Mouse (Mus musculus) stomach, embryonic 15.5 days (tissue): Measurements from ENCODE around the gene Gramd2. TPM values are rescaled to one million over a fixed set of nuclear protein-coding genes. Genes with fewer than 3 reads are reported as not detected.
A peak's percentile ranks its signal among the peaks of the same experiment; 100 is the strongest.

Experiments used
- ATAC-seq: fragments of 200-750 bp; cut with Nextera tagmentation; 2 replicates; pipeline ENCODE4 v1.8.0; 2017; ENCODE audit warnings: low read depth, moderate number of reproducible peaks, moderate TSS enrichment; ENCODE audit not compliant: insufficient read depth, low FRiP score
- H3K27ac ChIP-seq: fragments of 300-500 bp; sonication (generic); 2 replicates; pipeline ENCODE4 v1.5.1; 2015; ENCODE audit warnings: mild to moderate bottlenecking, inconsistent platforms
- H3K27me3 ChIP-seq: fragments of 300-500 bp; sonication (generic); replicated peaks from 2 replicates; pipeline ENCODE4 v1.6.1; 2015; ENCODE audit warnings: inconsistent platforms
- H3K36me3 ChIP-seq: fragments of 300-500 bp; sonication (generic); 2 replicates; pipeline ENCODE4 v1.6.1; 2015; ENCODE audit warnings: inconsistent platforms
- H3K4me1 ChIP-seq: fragments of 300-500 bp; sonication (generic); 2 replicates; pipeline ENCODE4 v1.6.1; 2015; ENCODE audit warnings: inconsistent platforms
- H3K4me2 ChIP-seq: fragments of 300-500 bp; sonication (generic); 2 replicates; pipeline ENCODE4 v1.6.1; 2015; ENCODE audit warnings: mild to moderate bottlenecking, inconsistent platforms
- H3K4me3 ChIP-seq: fragments of 300-500 bp; sonication (generic); replicated peaks from 2 replicates; pipeline ENCODE4 v1.5.1; 2015; ENCODE audit warnings: inconsistent platforms
- H3K9ac ChIP-seq: fragments of 300-500 bp; sonication (generic); 2 replicates; pipeline ENCODE4 v1.6.1; 2015; ENCODE audit warnings: inconsistent platforms
- H3K9me3 ChIP-seq: fragments of 300-500 bp; sonication (generic); 2 replicates; pipeline ENCODE4 v1.6.1; 2016; ENCODE audit warnings: inconsistent platforms
- WGBS: fragments of 180-500 bp; shearing (Covaris S2); methylation state at CpG from one replicate; pipeline ENCODE4 v1.1.7; 2015; 5-methylcytosine and 5-hydroxymethylcytosine counted together
- polyA plus RNA-seq: library from polyadenylated mRNA; unstranded; fragments of >200 nt; fragmentation: Nextera tagmentation; extraction: Ambion mirVana; gene quantifications from 2 replicates; pipeline ENCODE4 v1.2.1, GENCODE M21; 2015

Gramd2 gene
- polyA plus RNA-seq: 1.5 TPM in 2 replicates

- peak; percentile 96 for ATAC-seq
- 2% methylated on average over 47 of the region's 47 CpGs for WGBS
- peak within 1 kb of the TSS; percentile 59 for H3K27ac ChIP-seq
These were observed at the start of gene Gramd2 for GRCm38 (mm10) chr9:59679678-59680533. Gene Gramd2, plus strand, starts transcription at chr9:59680144.

GRCm38 (mm10) chr9:59638372-59638771, 41.6 kb upstream of the Gramd2 start:
- Histone ChIP-seq H3K27me3 (no peaks in the 10 kb centered on the region), H3K4me2 (no peak overlapping the region), H3K4me1 (no peaks in the 10 kb centered on the region), H3K9me3 (no peaks in the 10 kb centered on the region), H3K4me3 (no peak overlapping the region), H3K36me3 (peaks cover 21% of the 10 kb centered on the region; the same call in 1 of the 2 replicates), H3K9ac (no peak overlapping the region), H3K27ac (no peak overlapping the region)
- ATAC-seq: no peak
- 80% methylated on average over 1 of the region's 1 CpGs for WGBS

More at GRCm38 (mm10) chr9:59679678-59680533, at the start of gene Gramd2:
- Histone ChIP-seq H3K4me2 (peak within 1 kb of the TSS; percentile 100), H3K36me3 (peaks cover 40% of the 10 kb centered on the region), H3K4me1 (peaks cover 9% of the 10 kb centered on the region; the same call in 1 of the 2 replicates), H3K27me3 (0 out of 2 replicates have a peak, but pooled peaks cover 5% of the 10 kb centered on the region), H3K4me3 (peak within 1 kb of the TSS; percentile 52), H3K9ac (peak within 1 kb of the TSS; percentile 32), H3K9me3 (no peaks in the 10 kb centered on the region)

- ATAC-seq: no peak
- peaks cover 15% of the 10 kb centered on the region; the same call in 1 of the 2 replicates for H3K36me3 ChIP-seq
- no peaks in the 10 kb centered on the region for H3K9me3 ChIP-seq
These were observed 40.0 kb upstream of the Gramd2 start for GRCm38 (mm10) chr9:59639936-59640335.

GRCm38 (mm10) chr9:59641320-59641719, 38.6 kb upstream of the Gramd2 start:
- Histone ChIP-seq H3K9ac (no peak overlapping the region), H3K9me3 (no peaks in the 10 kb centered on the region), H3K27me3 (no peaks in the 10 kb centered on the region), H3K4me3 (no peak overlapping the region), H3K4me2 (no peak overlapping the region), H3K36me3 (peaks cover 15% of the 10 kb centered on the region; the same call in 1 of the 2 replicates), H3K27ac (no peak overlapping the region), H3K4me1 (no peaks in the 10 kb centered on the region)
- ATAC-seq: no peak
- 75% methylated on average over 2 of the region's 2 CpGs for WGBS

More at GRCm38 (mm10) chr9:59639936-59640335, 40.0 kb upstream of the Gramd2 start:
- no peak overlapping the region for H3K4me2 ChIP-seq
- no peaks in the 10 kb centered on the region for H3K27me3 ChIP-seq
- H3K27ac ChIP-seq: no peak overlapping the region
- H3K4me3 ChIP-seq: no peak overlapping the region
- no peaks in the 10 kb centered on the region for H3K4me1 ChIP-seq
- 90% methylated on average over 4 of the region's 4 CpGs for WGBS
- no peak overlapping the region for H3K9ac ChIP-seq

- WGBS: 94% methylated on average over 4 of the region's 4 CpGs
- peaks cover 11% of the 10 kb centered on the region; the same call in 1 of the 2 replicates for H3K36me3 ChIP-seq
- no peaks in the 10 kb centered on the region for H3K4me1 ChIP-seq
- no peak overlapping the region for H3K4me2 ChIP-seq
- ATAC-seq: no peak
- no peak overlapping the region for H3K27ac ChIP-seq
- no peaks in the 10 kb centered on the region for H3K27me3 ChIP-seq
- H3K9ac ChIP-seq: no peak overlapping the region
- no peaks in the 10 kb centered on the region for H3K9me3 ChIP-seq
- no peak overlapping the region for H3K4me3 ChIP-seq
These were observed 30.0 kb upstream of the Gramd2 start for GRCm38 (mm10) chr9:59649911-59650310.

- Histone ChIP-seq H3K4me3 (no peak overlapping the region), H3K9me3 (no peaks in the 10 kb centered on the region), H3K4me1 (0 out of 2 replicates have a peak, but pooled peaks cover 10% of the 10 kb centered on the region), H3K27me3 (no peaks in the 10 kb centered on the region), H3K27ac (no peak overlapping the region), H3K9ac (no peak overlapping the region), H3K4me2 (no peak overlapping the region), H3K36me3 (peaks cover 11% of the 10 kb centered on the region; the same call in 1 of the 2 replicates)
- no peak for ATAC-seq
- 20% methylated on average over 3 of the region's 3 CpGs for WGBS
These were observed 26.6 kb upstream of the Gramd2 start for GRCm38 (mm10) chr9:59653371-59653770.

GRCm38 (mm10) chr9:59654450-59654983, 25.4 kb upstream of the Gramd2 start:
- Histone ChIP-seq H3K9me3 (no peaks in the 10 kb centered on the region), H3K4me2 (no peak overlapping the region), H3K9ac (no peak overlapping the region), H3K27ac (no peak overlapping the region), H3K36me3 (no peaks in the 10 kb centered on the region), H3K27me3 (no peaks in the 10 kb centered on the region), H3K4me1 (peaks cover 19% of the 10 kb centered on the region), H3K4me3 (no peak overlapping the region)
- no peak for ATAC-seq
- WGBS: 74% methylated on average over 2 of the region's 2 CpGs

GRCm38 (mm10) chr9:59655958-59656634, 23.8 kb upstream of the Gramd2 start, which contains the start of gene Pkm:
Gene Pkm, plus strand, starts transcription at chr9:59656368.
- peak within 1 kb of the TSS; percentile 78 for H3K4me2 ChIP-seq
- H3K4me3 ChIP-seq: peak within 1 kb of the TSS; percentile 91
- ATAC-seq: peak; percentile 91
- peak within 1 kb of the TSS; percentile 82 for H3K9ac ChIP-seq
- H3K36me3 ChIP-seq: no peaks in the 10 kb centered on the region
- under 1% methylated on average over 46 of the region's 46 CpGs for WGBS
- peak within 1 kb of the TSS; percentile 97 for H3K27ac ChIP-seq
- H3K9me3 ChIP-seq: no peaks in the 10 kb centered on the region
- peaks cover 28% of the 10 kb centered on the region for H3K4me1 ChIP-seq
- no peaks in the 10 kb centered on the region for H3K27me3 ChIP-seq

- peak overlapping the region; percentile 91 for H3K4me3 ChIP-seq
- peaks cover 36% of the 10 kb centered on the region for H3K4me1 ChIP-seq
- no peaks in the 10 kb centered on the region for H3K27me3 ChIP-seq
- peak overlapping the region; percentile 82 for H3K9ac ChIP-seq
- no peaks in the 10 kb centered on the region for H3K36me3 ChIP-seq
- H3K4me2 ChIP-seq: peak overlapping the region; percentile 78
- WGBS: under 1% methylated on average over 65 of the region's 65 CpGs
- ATAC-seq: no peak
- H3K27ac ChIP-seq: peak overlapping the region; percentile 97
- H3K9me3 ChIP-seq: no peaks in the 10 kb centered on the region
These were observed 23.0 kb upstream of the Gramd2 start for GRCm38 (mm10) chr9:59656635-59657617.

GRCm38 (mm10) chr9:59658146-59658545, 21.8 kb upstream of the Gramd2 start:
- Histone ChIP-seq H3K9ac (peak overlapping the region; percentile 82), H3K4me2 (peak overlapping the region; percentile 78), H3K4me3 (peak overlapping the region; percentile 91), H3K36me3 (peaks cover 5% of the 10 kb centered on the region), H3K27ac (peak overlapping the region; percentile 97), H3K27me3 (no peaks in the 10 kb centered on the region), H3K9me3 (no peaks in the 10 kb centered on the region), H3K4me1 (peaks cover 47% of the 10 kb centered on the region)
- no peak for ATAC-seq
- 11% methylated on average over 4 of the region's 4 CpGs for WGBS
